Mouse (Mus musculus) stomach, embryonic 15.5 days (tissue): ENCODE measurements at regions not wholly inside any gene's neighbourhood (a gene's known extent, or its start where the extent isn't known, plus 50 kb on each side); places are given as distances from the start of the nearest gene placed in this dataset.

Experiments
- ATAC-seq: fragments of 200-750 bp; cut with Nextera tagmentation; 2 replicates; pipeline ENCODE4 v1.8.0; 2017; ENCODE audit warnings: low read depth, moderate number of reproducible peaks, moderate TSS enrichment; ENCODE audit not compliant: insufficient read depth, low FRiP score
- H3K27ac ChIP-seq: fragments of 300-500 bp; sonication (generic); 2 replicates; pipeline ENCODE4 v1.5.1; 2015; ENCODE audit warnings: mild to moderate bottlenecking, inconsistent platforms
- H3K27me3 ChIP-seq: fragments of 300-500 bp; sonication (generic); replicated peaks from 2 replicates; pipeline ENCODE4 v1.6.1; 2015; ENCODE audit warnings: inconsistent platforms
- H3K36me3 ChIP-seq: fragments of 300-500 bp; sonication (generic); 2 replicates; pipeline ENCODE4 v1.6.1; 2015; ENCODE audit warnings: inconsistent platforms
- H3K4me1 ChIP-seq: fragments of 300-500 bp; sonication (generic); 2 replicates; pipeline ENCODE4 v1.6.1; 2015; ENCODE audit warnings: inconsistent platforms
- H3K4me2 ChIP-seq: fragments of 300-500 bp; sonication (generic); 2 replicates; pipeline ENCODE4 v1.6.1; 2015; ENCODE audit warnings: mild to moderate bottlenecking, inconsistent platforms
- H3K4me3 ChIP-seq: fragments of 300-500 bp; sonication (generic); replicated peaks from 2 replicates; pipeline ENCODE4 v1.5.1; 2015; ENCODE audit warnings: inconsistent platforms
- H3K9ac ChIP-seq: fragments of 300-500 bp; sonication (generic); 2 replicates; pipeline ENCODE4 v1.6.1; 2015; ENCODE audit warnings: inconsistent platforms
- H3K9me3 ChIP-seq: fragments of 300-500 bp; sonication (generic); 2 replicates; pipeline ENCODE4 v1.6.1; 2016; ENCODE audit warnings: inconsistent platforms
- WGBS: fragments of 180-500 bp; shearing (Covaris S2); methylation state at CpG from one replicate; pipeline ENCODE4 v1.1.7; 2015; 5-methylcytosine and 5-hydroxymethylcytosine counted together

DNA sequence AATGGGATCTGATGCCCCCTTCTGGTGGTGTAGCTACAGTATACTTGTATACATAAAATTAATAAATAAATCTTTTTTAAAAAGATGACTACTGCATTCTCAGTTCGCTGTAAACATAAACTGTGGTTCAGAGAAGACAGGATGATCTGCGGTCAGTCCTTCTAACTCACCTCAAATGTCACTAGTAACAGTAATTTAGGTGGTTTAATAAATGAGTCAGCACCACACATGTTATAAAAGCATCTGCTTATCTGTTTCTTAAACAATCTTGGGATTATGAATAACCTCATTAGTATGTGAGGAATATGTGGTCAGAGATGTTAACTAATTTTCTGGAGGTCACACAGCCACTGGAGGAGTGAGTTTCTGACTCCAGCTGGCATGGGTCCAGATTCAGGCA, 385.2 kb upstream of the Nrp1 start:
- Histone ChIP-seq H3K36me3 (no peaks in the 10 kb centered on the region), H3K27me3 (no peaks in the 10 kb centered on the region), H3K9me3 (no peaks in the 10 kb centered on the region), H3K9ac (no peak overlapping the region), H3K4me1 (no peaks in the 10 kb centered on the region), H3K27ac (no peak overlapping the region), H3K4me2 (no peak overlapping the region), H3K4me3 (no peak overlapping the region)
- WGBS: 96% methylated on average over 2 of the region's 2 CpGs
- no peak for ATAC-seq

DNA sequence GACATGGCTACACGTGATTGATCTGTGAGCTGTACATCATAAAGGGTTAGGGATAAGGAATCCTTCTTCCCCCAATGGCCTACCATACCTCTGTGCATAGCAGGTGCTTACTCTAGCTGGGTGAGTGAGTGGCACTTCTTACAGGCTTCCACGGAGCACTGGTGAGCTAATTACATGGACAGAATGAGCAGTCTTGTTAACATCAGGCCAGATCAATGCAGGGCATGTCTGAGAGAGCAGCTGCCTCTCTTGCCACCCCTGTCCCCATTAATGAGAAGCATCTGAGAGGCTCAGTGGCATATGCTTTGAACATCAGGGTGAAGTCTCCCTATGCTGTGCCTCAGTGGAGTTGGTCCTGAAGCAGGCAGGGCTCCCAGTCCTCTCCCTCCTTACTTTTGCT, 380.7 kb upstream of the Nrp1 start:
- H3K4me3 ChIP-seq: no peak overlapping the region
- H3K4me2 ChIP-seq: no peak overlapping the region

DNA sequence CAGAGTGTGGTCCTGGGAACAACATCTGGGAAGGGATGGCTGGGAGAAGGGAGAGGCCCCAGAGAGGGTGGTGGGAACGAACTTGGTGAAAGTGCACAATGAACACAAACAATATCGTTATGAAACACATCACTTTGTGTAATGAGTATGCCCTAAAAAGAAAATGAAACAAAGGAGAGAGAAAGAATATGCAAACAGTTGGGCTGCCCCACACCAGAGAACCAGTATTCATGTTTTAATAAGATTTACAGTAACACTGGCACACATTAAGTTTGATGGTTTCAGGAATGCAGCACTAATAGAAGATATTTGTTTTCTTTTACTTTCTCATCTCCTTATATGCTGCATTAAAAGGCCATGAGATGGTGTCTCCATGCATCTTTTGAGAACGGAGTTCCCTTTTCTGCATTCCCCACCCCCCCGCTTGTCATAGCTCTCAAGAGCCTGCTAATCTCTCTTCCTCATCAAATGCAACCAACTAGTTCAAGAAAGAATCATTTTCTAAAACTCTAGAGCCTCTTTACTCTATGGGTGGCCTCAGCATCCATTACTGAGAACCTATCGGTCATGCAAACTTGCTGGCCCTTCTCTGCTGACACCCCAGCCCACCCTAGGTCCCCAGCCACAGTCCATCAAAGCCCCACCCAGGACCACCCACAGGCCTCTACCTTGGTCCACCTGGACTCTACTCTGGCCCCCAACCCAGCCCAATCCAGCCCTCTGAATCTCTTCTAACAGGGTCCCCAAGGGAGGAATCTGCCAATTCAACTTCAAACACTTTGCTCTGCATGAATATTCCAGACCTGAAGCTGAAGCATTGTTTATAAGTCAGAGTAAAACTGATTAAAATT, 379.0 kb upstream of the Nrp1 start:
- no peaks in the 10 kb centered on the region for H3K4me1 ChIP-seq
- 67% methylated on average over 5 of the region's 5 CpGs for WGBS

More for the DNA sequence above, 380.7 kb upstream of the Nrp1 start:
- ATAC-seq: no peak
- no peaks in the 10 kb centered on the region for H3K4me1 ChIP-seq
- H3K36me3 ChIP-seq: no peaks in the 10 kb centered on the region
- H3K9me3 ChIP-seq: no peaks in the 10 kb centered on the region
- H3K27ac ChIP-seq: no peak overlapping the region
- WGBS: 50% methylated on average over 2 of the region's 2 CpGs
- H3K27me3 ChIP-seq: no peaks in the 10 kb centered on the region
- no peak overlapping the region for H3K9ac ChIP-seq

DNA sequence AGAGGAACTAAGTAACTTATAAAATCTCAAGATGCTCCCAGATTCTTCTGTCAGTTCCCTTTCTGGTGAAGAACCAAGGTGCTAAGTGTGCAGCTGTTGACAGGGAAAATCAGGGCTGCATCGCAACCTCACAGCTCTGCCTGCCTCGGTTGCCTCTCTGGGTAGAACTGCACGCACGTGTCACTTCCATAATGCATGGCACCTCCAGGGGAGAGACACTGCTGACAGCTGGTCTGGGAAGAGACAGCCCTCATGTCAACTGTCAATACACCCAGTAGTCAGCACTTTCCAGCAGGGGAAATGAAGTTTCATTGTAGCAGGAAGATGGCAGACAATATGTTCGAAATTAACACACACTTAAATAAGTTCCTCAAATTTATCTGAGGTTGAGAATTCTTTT, 376.2 kb upstream of the Nrp1 start:
- Histone ChIP-seq H3K4me2 (no peak overlapping the region), H3K9ac (no peak overlapping the region), H3K27ac (no peak overlapping the region), H3K9me3 (no peaks in the 10 kb centered on the region), H3K4me3 (no peak overlapping the region), H3K4me1 (no peaks in the 10 kb centered on the region), H3K36me3 (no peaks in the 10 kb centered on the region), H3K27me3 (no peaks in the 10 kb centered on the region)
- no peak for ATAC-seq
- WGBS: 82% methylated on average over 5 of the region's 5 CpGs

More for the DNA sequence above, 379.0 kb upstream of the Nrp1 start:
- no peak for ATAC-seq
- H3K4me2 ChIP-seq: no peak overlapping the region
- no peaks in the 10 kb centered on the region for H3K9me3 ChIP-seq
- H3K27ac ChIP-seq: no peak overlapping the region
- no peak overlapping the region for H3K4me3 ChIP-seq
- no peak overlapping the region for H3K9ac ChIP-seq
- no peaks in the 10 kb centered on the region for H3K36me3 ChIP-seq
- no peaks in the 10 kb centered on the region for H3K27me3 ChIP-seq

DNA sequence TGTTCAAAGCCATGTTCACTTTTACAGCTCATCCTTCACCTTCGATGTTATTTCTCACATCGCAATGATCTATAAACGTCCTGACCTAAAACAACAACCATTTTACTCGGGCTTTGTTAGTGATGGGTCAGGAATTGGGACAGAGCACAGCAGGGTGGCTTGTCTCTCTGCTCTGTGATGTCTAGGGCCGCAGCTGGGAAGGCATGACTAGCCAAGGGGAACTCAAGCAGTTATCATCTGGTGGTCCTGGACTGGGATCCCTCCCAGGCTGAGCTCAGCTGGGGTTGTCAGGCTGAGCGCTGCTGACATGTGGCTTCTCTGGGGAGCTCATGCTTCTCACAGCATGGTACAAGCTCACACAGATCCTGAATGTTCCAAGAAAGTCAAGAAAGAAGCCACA, 372.8 kb upstream of the Nrp1 start:
- Histone ChIP-seq H3K4me2 (no peak overlapping the region), H3K27ac (no peak overlapping the region), H3K27me3 (no peaks in the 10 kb centered on the region), H3K4me1 (no peaks in the 10 kb centered on the region), H3K9ac (no peak overlapping the region), H3K9me3 (no peaks in the 10 kb centered on the region), H3K36me3 (no peaks in the 10 kb centered on the region), H3K4me3 (no peak overlapping the region)
- no peak for ATAC-seq
- WGBS: 80% methylated on average over 6 of the region's 6 CpGs

DNA sequence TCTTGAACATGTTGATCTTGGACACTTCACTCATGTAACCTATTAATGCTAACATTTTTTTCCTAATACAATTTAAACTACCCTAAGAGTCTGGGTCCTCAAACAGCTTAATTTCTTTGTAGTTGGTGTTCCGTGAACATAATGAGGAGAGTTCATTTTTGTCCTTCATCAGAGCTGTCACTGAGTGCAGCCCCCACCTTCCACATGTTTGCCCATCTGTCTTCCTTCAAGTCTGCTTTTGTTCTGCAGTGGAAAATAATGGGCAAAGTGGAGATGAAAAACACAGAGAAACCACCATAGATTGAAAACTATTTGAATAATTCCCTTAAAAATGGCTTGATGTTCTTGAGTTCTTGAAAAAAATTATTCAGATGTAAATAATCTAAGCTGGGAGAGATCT, 369.5 kb upstream of the Nrp1 start:
- no peaks in the 10 kb centered on the region for H3K27me3 ChIP-seq
- H3K27ac ChIP-seq: no peak overlapping the region
- no peak overlapping the region for H3K4me2 ChIP-seq
- H3K4me1 ChIP-seq: no peaks in the 10 kb centered on the region
- H3K36me3 ChIP-seq: no peaks in the 10 kb centered on the region
- H3K9me3 ChIP-seq: no peaks in the 10 kb centered on the region
- no peak for ATAC-seq
- WGBS: 61% methylated on average over 1 of the region's 1 CpGs
- H3K9ac ChIP-seq: no peak overlapping the region
- no peak overlapping the region for H3K4me3 ChIP-seq

DNA sequence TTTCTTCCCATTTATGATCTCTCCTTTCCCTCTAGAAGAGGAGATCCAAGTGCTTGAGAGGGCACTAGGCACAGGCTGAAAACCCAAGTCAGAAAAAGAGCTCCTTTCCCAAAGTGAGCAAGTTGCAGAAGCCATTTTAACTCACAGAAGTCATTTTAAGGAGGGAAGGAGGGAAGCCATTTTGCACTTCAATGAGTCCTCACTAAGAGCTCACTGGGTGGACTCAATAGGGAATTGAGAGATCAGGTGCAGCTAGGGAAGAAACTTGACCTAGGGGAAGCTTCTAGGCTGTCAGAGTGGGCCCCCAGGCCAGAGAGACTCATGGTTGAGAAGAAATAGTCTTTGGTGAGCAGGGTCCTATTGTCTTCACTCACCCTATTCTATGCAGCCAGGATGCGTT, 363.5 kb upstream of the Nrp1 start:
- no peaks in the 10 kb centered on the region for H3K36me3 ChIP-seq
- no peak overlapping the region for H3K4me2 ChIP-seq
- H3K9me3 ChIP-seq: no peaks in the 10 kb centered on the region
- H3K27me3 ChIP-seq: no peaks in the 10 kb centered on the region
- H3K4me3 ChIP-seq: no peak overlapping the region
- no peaks in the 10 kb centered on the region for H3K4me1 ChIP-seq
- 93% methylated on average over 1 of the region's 1 CpGs for WGBS
- no peak for ATAC-seq
- H3K9ac ChIP-seq: no peak overlapping the region
- no peak overlapping the region for H3K27ac ChIP-seq

DNA sequence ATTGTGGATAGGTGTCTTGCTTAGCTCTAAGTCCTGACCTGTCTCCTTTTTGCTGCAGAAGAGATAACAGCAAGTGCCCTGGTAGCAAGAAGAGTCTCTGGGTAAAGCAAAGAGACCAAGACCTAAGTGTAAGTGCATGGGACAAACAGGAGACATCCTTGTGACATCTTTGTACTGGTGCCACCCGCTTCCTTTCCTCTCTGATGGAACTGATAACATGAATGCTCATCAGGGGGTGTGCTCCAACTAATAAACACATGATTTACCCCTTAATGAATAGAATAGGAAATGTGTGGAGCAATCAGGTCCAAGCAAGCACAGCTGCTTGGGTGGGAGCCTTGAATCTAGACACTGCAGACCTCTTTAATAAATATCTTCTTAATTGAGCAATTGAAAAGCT, 362.9 kb upstream of the Nrp1 start:
- no peak overlapping the region for H3K4me3 ChIP-seq
- 82% methylated on average over 1 of the region's 1 CpGs for WGBS
- ATAC-seq: no peak
- no peak overlapping the region for H3K9ac ChIP-seq
- H3K27me3 ChIP-seq: no peaks in the 10 kb centered on the region
- no peaks in the 10 kb centered on the region for H3K4me1 ChIP-seq
- H3K27ac ChIP-seq: no peak overlapping the region
- no peak overlapping the region for H3K4me2 ChIP-seq
- no peaks in the 10 kb centered on the region for H3K9me3 ChIP-seq
- no peaks in the 10 kb centered on the region for H3K36me3 ChIP-seq

DNA sequence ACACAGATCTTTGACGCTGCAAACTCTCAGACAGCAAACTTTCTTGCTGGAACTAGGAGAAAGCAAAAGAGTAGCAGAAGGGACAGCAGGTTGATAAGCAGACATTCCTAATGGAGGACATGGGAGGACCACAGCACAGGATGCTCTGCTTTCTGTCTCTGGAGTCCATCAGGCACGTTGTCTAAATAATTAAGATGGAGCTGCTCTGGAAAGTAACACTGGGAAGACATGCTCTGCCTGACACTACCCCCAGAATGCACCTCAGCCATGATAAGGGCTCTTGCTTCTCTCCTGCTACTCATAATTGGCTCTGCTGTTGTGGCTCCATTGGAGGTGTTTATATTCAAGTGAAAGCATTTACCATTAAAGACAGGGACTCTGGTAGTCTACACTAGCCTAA, 356.0 kb upstream of the Nrp1 start:
- Histone ChIP-seq H3K27ac (no peak overlapping the region), H3K4me1 (peaks cover 2% of the 10 kb centered on the region; the same call in 1 of the 2 replicates), H3K4me2 (no peak overlapping the region), H3K4me3 (no peak overlapping the region), H3K9ac (no peak overlapping the region), H3K27me3 (no peaks in the 10 kb centered on the region), H3K9me3 (no peaks in the 10 kb centered on the region), H3K36me3 (no peaks in the 10 kb centered on the region)
- ATAC-seq: no peak; the same call in 1 of the 2 replicates
- WGBS: 34% methylated on average over 2 of the region's 2 CpGs

DNA sequence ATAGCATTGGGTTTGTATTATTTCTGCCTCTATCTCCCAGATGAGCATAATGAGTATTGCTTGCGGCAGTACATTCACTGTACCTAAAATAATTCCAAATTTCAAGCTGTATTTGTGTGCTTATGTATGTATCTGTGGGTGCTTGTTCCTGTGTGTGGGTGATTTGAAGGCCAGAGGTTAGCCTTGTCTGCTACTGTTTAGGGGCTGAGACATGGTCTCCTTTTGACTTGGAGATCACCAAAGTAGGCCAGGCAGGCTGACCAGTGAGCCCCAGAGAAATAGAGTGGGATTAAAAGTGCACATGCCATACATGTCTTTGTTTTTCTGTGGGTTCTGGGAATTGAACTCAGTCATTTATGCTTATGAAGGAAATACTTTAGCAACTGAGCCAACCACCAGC, 355.6 kb upstream of the Nrp1 start:
- Histone ChIP-seq H3K4me3 (no peak overlapping the region), H3K36me3 (no peaks in the 10 kb centered on the region), H3K4me1 (peaks cover 2% of the 10 kb centered on the region; the same call in 1 of the 2 replicates), H3K27ac (no peak overlapping the region), H3K27me3 (no peaks in the 10 kb centered on the region), H3K4me2 (no peak overlapping the region), H3K9ac (no peak overlapping the region), H3K9me3 (no peaks in the 10 kb centered on the region)
- WGBS: 81% methylated on average over 1 of the region's 1 CpGs
- ATAC-seq: no peak

DNA sequence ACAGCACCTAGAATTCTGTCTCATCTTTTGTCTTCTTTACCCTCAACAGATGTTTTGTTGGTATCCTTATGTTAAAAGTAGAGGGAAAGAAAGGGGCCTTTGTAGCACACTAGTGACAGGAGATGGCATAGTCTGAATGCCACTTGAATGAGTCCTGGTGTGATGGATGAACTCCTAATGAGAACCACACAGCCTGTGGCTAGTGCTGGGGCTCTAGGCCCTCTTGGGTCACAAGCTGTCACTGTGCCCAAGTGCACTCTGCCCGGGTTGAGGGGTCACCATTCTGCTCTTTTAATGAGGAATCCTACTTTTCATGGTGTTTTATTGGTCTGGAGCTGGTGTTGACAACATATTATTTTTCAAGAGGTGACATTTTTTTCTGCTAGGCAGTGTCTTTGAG, 355.0 kb upstream of the Nrp1 start:
- Histone ChIP-seq H3K9ac (no peak overlapping the region), H3K27me3 (no peaks in the 10 kb centered on the region), H3K9me3 (no peaks in the 10 kb centered on the region), H3K27ac (0 out of 2 replicates have a peak overlapping the region, but pooled peaks have one; percentile 0), H3K4me3 (no peak overlapping the region), H3K36me3 (no peaks in the 10 kb centered on the region), H3K4me1 (peaks cover 2% of the 10 kb centered on the region; the same call in 1 of the 2 replicates), H3K4me2 (no peak overlapping the region)
- ATAC-seq: no peak
- WGBS: 38% methylated on average over 1 of the region's 1 CpGs

DNA sequence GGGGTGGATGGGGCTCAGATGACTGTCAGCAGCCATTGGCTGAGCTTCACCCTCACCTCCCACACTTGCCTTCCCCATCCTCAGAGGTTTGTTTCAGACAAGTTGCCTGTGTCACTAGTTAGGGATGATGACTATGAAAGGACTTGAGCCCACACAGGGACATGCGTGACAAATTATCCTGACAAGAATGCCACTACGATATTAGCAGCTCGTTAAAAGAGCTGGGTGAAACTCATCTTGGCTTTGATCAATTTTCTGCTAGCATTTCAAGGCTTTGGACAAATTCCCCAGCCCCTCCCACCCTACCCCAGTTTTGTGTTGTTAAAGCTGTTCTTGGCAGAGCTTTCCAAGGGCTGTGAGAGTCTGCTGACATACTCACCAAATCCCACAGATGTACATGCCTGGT, 354.5 kb upstream of the Nrp1 start:
- Histone ChIP-seq H3K27ac (no peak overlapping the region), H3K4me3 (no peak overlapping the region), H3K36me3 (no peaks in the 10 kb centered on the region), H3K4me2 (no peak overlapping the region), H3K27me3 (no peaks in the 10 kb centered on the region), H3K4me1 (peaks cover 2% of the 10 kb centered on the region; the same call in 1 of the 2 replicates), H3K9ac (no peak overlapping the region), H3K9me3 (no peaks in the 10 kb centered on the region)
- no peak for ATAC-seq
- 53% methylated on average over 3 of the region's 3 CpGs for WGBS
